Mouse (Mus musculus) thymus, adult 2 months (tissue): ENCODE results near the gene C530008M17Rik.

Source experiments
- CTCF ChIP-seq: fragments of 200-500 bp; IDR thresholded peaks from 2 replicates; pipeline ENCODE4 v1.5.1; 2012; ENCODE audit warnings: mild to moderate bottlenecking, control low read depth, low read length, moderate library complexity, borderline replicate concordance; ENCODE audit not compliant: control insufficient read depth, poor library complexity, insufficient read depth; ENCODE audit errors: extremely low read depth
- POLR2A ChIP-seq: fragments of 200-500 bp; IDR thresholded peaks from 2 replicates; pipeline ENCODE4 v1.6.1; 2012; ENCODE audit warnings: mild to moderate bottlenecking, low read length, control low read depth, moderate library complexity; ENCODE audit not compliant: control insufficient read depth, poor library complexity, insufficient read depth; ENCODE audit errors: extremely low read depth

GRCm38 (mm10) chr5:76618750-76619149 is 37.6 kb upstream of the C530008M17Rik start:
- TF ChIP-seq POLR2A, result no peak
- no peak for TF ChIP-seq CTCF
